Mouse (Mus musculus) C2C12 (cell line): ENCODE data around the gene Elf4.

Experiments
- CEBPB ChIP-seq: IDR thresholded peaks from one replicate; pipeline ENCODE4 v1.6.1; 2011; ENCODE audit warnings: low read depth, mild to moderate bottlenecking, control low read depth, moderate library complexity
- CTCF ChIP-seq: IDR thresholded peaks from one replicate; pipeline ENCODE4 v1.5.1; 2011; ENCODE audit not compliant: control insufficient read depth, insufficient read depth, insufficient read length
- MAX ChIP-seq: IDR thresholded peaks from one replicate; pipeline ENCODE4 v1.6.1; 2011; ENCODE audit warnings: mild to moderate bottlenecking, control low read depth
- MYOG ChIP-seq: IDR thresholded peaks from one replicate; pipeline ENCODE4 v1.6.1; 2011; ENCODE audit not compliant: control insufficient read depth, insufficient read length; ENCODE audit errors: extremely low read depth
- USF1 ChIP-seq: IDR thresholded peaks from one replicate; pipeline ENCODE4 v1.6.1; 2011; ENCODE audit warnings: low read depth, mild to moderate bottlenecking, control low read depth, moderate library complexity

DNA sequence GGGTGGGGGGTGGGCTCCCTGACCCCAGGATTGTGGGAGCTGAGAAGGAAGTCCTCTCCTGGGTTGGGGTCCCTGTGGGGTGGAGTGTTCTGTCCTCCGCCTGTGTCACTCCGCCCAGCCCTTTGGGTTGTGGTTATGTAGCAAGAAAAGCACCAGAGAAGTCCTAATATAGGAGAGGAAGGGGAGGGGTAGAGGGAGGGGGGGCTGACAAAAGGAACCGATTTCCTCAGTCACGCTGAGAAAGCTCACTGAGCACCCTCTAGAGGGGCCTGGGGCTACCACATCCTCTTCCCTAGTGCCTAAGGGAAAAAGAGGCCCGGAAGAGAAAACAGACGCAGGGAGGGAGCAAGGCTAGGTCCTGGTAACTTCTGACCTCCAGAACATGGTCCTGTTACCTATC is 33.4 kb downstream of the Elf4 start:
- TF ChIP-seq MYOG (no peak), USF1 (no peak), CTCF (no peak), MAX (no peak), CEBPB (no peak)
